Mouse (Mus musculus) left cerebral cortex, adult 11 months (tissue): ENCODE data around the gene Ncaph2.

Experiments used
- DNase-seq: peaks from one replicate; pipeline ENCODE4 v3.0.0; 2022; ENCODE audit warnings: low spot score

The Ncaph2 gene

DNA sequence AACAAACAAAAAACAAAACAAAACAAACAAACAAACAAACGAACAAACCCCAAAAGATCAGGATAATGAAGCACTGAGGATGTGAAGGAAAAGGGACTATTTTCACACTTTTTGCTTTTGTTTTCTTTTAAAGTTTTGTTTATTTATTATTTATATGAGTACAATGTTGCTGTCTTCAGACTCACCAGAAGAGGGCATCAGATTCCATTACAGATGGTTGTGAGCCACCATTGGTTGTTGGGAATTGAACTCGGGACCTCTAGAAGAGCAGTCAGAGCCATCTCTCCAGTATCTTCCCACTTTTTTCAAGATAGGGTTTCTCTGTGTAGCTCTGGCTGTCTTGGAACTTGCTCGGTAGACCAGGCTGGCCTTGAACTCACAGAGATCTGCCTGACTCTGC, 12.2 kb upstream of the Ncaph2 start:
- no peak for DNase-seq

GRCm38 (mm10) chr15:89350447-89350846, 5.1 kb upstream of the Ncaph2 start:
- no peak for DNase-seq

GRCm38 (mm10) chr15:89351302-89351701, 4.2 kb upstream of the Ncaph2 start:
- no peak for DNase-seq

DNA sequence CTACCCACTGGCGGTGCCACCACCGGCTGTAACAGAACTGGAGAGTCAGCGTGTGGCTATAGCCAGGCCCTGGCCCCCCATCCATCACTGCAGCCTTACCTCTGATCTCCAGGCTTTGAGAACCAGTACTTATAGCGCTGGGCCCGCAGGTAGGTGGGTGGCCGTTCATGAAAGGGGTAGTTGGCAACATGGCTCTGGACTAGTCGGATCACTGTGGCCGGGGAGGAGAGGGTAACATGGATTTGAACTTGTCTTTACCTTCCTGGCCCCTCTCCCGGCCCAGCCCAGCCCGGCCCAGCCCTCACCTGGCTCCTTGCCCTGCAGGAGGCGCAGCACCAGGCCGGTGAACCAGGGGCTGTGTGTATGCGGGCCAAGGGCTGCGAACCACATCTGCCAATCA, 3.5 kb upstream of the Ncaph2 start:
- DNase-seq, result no peak

DNA sequence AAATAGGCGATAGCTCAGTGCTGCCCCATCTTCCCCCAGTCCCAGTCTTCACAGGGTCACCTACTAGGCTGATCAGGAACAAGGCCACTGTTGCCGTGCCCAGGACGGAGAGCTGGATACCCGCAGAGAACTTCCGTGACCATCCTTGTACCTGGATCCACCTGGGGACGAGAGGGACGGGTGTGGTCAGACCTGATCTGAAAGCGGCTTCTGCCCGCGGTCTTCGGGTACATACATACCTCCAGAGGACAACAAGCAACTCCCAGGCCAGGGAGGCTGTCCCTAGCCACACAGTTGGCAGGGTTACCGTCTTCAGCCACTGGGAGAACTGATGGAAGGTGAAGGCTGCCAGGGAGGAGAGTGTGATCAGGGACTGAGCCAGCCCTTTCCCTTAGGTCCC, 2.7 kb upstream of the Ncaph2 start:
- DNase-seq, result no peak

DNA sequence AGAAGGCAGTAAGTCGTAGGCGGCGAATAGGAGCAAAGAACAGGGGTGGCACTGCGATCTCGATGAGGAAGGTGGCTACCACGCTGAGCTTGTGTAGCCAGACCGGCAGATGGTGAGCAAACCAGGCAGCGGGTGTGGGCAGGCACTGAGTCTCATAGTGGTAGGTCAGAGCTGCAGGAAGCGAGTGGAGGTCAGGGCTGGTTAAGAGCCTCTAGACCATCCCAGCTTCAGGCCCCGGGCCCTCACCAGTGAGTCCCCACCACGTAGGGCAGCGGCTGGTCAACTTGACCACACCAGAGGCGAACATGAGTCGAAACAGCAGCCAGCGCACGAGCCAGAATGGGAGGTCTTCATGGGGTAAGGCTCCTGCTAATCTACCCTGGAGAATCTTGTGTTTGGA, 1.7 kb upstream of the Ncaph2 start:
- DNase-seq, result no peak

- no peak for DNase-seq
Measured at GRCm38 (mm10) chr15:89354455-89354854, 1.1 kb upstream of the Ncaph2 start.

DNA sequence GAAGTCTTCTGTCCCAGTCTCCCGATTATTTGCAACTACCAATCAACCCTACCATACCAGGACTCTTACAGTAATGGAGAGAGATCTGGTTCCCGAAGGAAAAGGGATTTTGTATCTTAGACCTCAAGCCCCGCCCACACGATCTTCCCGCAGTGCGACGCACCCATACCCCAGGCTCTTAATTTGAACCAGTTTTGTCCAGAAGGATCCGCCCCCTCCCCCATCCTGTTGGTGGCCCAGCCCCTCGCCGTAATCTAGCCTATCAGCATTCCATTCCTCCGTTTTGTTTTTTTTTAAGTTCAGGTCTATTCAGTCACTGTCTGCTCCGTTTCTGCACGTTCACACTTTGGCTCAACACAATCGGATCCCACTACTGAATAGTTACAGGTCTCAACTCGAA, 853 bp downstream of the Ncaph2 start:
- DNase-seq, result no peak

- no peak for DNase-seq
Measured at GRCm38 (mm10) chr15:89358784-89359183, 3.3 kb downstream of the Ncaph2 start.

DNA sequence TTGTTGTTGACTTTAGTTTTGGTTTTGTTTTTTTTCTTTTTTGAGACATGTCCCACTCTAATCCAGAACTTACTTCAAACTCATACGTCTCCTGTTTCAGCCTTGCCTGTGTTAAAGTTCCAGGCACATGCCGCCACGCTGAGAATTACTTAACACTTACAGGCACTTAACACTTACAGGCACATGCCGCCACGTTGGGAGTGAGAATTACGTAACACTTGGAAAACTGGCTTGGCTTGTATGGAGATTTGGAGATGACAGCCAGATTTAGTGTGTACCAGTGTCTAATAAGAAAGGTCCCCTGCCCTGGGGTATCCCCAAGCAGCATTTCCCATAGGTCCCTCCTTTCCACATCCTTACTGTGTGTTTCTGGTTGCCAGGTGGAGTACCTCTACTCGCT, 7.5 kb downstream of the Ncaph2 start:
- DNase-seq, result no peak

DNA sequence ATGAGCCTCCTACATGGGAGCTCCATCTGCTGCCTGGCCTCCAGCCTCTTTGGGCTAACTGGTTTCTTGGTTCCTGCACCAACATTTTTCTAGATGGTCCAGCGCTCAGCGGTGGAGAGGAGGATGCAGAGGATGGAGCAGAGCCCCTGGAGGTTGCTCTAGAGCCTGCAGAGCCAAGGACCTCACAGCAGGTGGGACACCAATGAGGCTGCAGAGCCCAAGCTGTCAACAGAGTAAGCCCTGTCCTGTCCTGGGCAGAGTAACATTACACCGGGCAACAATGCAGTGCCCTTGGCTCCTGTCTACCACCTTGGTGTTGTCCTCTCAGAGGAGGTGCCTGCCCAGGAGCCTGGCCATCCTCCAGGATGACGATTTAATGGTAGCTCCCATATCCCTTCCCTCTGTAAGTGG, 9.6 kb downstream of the Ncaph2 start:
- DNase-seq, result no peak

- no peak for DNase-seq
Measured at GRCm38 (mm10) chr15:89372068-89372467, 16.5 kb downstream of the Ncaph2 start.

GRCm38 (mm10) chr15:89372536-89372935, 17.0 kb downstream of the Ncaph2 start:
- DNase-seq, result no peak

DNA sequence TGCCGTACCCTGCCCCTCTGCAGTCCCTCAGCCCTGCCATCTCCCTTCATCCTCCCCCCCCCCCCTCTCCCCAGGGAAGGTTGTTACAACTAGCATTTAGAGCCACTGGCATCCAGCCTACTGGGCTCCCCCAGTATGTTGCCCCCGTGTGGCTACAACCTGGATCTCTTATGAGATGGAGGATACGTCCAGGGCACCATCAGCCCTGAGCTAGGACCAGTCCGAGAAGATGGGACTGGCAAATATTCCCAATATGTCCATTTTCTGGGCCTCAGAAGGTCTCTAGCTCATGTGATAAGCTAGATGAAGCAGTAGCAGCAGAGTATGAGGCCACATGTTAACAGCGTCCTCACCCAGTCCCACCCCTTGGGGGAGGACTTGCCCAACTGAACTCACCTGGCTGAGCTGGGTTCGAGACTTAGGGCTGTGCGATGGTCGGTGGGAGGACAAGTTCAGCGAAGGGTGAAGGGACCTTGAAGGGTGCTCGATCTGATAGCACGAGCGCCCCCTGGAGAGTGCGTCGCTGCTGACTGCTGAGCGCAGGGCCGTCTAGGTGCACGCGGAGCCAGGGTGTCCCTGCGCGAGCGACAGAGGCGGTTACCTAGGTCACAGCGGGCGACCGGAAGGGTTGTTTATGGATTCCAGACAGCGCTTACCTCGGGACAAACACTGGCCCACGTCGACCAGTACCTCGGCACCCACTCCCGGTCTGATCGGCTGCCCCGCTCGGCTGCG, 17.7 kb downstream of the Ncaph2 start:
- peak; percentile 79 for DNase-seq

GRCm38 (mm10) chr15:89373762-89374248, 18.3 kb downstream of the Ncaph2 start, which contains the start of gene Sco2:
Sco2 (minus strand) TSS chr15:89373846.
- peak; percentile 84 for DNase-seq

DNA sequence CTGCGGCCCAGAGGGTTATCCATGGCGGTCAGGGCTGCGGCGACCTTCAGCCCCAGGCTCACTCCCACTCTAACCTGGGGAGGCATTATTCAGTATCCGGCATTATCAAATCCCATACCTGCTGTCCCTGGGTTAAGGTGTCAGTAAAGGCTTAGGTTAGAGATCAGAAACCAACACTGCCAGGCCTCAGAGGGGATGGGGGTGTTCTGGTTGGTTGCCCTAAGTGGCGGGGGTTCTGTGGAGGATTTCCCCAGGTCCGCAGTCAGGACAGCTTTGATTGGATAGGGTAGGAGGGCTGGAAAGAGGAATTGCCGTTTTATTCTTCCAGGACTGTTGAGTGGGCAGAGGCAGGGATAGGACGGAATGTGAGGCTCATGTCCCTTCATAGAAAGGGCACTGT, 18.8 kb downstream of the Ncaph2 start:
- no peak for DNase-seq

DNA sequence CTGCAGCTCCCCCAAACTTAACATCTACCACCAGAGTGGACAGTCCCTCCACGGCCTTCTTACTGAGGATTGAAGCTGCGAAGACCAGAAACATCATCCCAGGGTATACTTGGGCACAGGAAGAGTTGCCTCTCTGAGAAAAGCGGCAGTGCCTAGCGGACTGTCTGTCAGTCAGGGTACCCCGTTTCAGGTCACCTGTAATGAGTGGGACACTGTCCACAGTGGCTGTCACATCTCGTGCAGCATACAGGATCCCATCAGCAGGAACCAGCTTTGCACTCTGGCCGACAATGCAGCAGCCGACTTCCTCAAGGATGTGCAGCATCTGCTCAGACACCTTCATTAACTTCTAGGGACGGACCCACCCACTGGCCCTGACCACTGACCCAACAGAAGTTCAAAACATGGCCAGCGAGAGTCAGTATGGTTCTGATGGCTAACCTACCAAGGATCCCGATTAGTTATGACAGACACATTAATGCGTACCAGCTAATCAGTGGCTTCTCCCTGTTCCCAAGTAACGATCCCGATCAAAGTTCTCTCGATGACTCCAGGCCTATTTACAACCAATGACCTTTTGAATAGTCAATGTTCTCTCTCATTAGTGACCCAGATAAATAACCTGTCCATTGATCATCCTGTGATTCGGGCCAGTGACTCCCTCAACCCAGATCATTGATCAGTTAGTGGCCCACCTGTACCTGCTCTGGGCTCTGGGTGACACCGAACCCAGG, 19.4 kb downstream of the Ncaph2 start:
- DNase-seq, result no peak

DNA sequence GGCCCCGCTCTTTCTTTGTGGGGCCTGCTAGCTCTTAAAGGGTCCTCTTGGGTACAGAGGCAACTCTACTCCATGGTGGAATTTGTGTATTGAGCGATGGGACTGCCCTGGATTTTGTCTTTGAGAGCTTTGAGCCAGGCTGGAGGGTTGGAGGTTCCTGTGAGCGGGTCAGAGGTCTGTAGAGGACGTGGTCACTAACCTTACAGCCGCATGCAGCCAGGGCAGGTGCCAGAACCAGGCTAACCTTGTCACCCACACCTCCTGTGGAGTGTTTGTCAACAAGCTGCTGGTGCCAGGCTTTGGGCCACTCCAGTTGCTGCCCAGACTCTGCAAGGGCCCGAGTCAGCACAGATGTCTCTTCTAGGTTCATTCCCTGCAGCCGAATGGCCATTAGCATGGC, 20.5 kb downstream of the Ncaph2 start:
- no peak for DNase-seq

GRCm38 (mm10) chr15:89376957-89377356, 21.4 kb downstream of the Ncaph2 start, which contains the start of gene Tymp:
Tymp (minus strand) TSS chr15:89377039.
- no peak for DNase-seq

DNA sequence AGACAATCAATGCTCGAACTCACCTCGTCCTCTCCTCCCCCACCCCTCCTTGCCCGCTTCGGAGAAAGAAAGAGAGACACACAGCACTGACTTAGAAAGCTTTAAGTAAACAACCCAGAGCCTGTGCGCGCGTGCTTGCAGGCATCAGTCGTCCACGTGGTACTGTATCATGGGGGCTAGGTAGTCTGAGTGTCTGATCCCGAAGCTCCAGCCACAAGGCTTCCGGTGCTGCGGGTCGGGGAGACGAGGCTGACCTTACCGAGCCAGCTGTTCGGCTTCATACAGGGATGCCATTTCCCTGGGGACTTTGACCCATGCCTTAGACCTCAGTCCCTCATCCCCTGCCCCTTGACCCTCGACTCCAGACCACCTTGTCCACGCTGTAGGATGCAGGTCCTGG, 21.8 kb downstream of the Ncaph2 start:
- no peak for DNase-seq

DNA sequence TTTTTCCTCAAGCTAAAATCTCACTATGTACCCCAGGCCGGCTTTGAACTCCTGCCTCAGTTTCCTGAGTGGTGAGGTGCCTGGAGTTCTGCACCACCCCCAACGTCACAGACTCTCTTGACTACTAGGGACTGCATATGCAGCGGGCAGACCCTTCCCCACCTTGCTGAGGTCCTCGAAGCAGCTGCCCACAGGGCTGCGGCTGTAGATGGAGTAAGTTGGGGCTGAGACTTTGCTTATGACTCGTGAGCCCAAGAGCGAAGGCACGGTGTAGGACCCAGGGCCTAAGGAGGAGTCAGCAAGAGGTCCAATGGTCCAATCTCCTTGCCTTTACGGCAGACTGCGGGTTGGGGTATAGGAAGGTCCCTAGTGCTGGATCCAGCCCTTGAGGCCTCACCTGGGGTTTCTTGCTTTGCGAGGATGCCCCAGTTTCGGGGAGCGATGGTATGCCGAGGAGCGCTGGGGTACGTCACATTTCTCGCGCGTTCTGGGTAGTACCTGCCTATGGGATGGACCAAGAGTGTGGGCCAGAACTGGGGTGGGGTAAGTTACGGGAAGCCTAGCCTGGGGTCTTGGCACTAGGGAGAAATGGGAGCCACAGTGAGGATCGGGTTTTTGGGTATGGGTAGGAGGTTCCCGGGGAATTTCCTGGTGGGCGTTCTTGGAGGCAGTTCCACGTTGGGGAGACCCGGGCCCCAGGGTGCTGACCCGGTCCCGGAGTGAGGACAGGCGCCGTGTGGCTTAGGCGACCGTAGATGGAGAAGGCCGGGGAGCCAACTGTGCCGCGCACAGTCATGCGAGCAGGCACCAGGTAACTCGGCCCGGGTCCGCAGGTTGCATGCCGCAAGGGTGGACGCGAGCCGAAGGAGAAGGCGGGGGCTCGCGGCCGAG, 22.7 kb downstream of the Ncaph2 start:
- DNase-seq, result no peak

DNA sequence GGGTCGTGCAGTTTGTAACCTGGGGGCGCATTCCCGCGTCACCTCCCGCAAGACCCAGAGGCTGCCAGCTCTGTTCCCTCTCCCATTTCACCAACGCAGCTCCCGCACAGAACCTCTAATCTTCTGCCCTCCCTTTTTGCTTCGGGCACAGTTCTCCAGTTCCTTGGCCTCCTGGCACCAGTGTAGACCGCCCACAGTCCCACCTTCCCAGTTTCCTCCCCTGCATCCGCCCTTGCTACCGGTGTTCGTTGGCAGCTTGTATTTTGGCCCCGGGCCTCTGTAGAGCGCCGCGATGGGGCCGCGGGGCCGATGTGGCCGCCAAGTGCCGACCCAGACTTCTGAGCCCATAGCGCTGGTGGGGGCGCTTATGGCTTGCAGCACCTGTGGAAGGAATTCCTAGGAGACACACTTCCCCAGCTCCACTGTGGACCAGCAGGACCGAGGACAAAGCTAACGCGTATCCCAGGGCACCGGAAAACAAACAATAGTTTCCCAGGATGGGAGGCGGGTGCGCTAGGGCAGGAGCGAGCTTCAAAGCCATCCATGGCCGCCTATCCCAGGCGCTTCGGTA, 23.4 kb downstream of the Ncaph2 start, which contains the start of gene Odf3b:
Odf3b (minus strand) TSS at position 452 of the 571 bp plus-strand sequence.
- no peak for DNase-seq
